Mouse (Mus musculus) kidney, embryonic 16.5 days (tissue): ENCODE measurements around the gene Sphk1. TPM values are rescaled to one million over a fixed set of nuclear protein-coding genes. Genes with fewer than 3 reads are reported as not detected.

Experiments
- ATAC-seq: fragments of 200-750 bp; cut with Nextera tagmentation; 2 replicates; pipeline ENCODE4 v1.8.0; 2017; ENCODE audit warnings: moderate TSS enrichment; ENCODE audit not compliant: low FRiP score, low TSS enrichment
- H3K27ac ChIP-seq: fragments of 300-500 bp; sonication (generic); 2 replicates; pipeline ENCODE4 v1.5.1; 2014; ENCODE audit warnings: low read length
- H3K27me3 ChIP-seq: fragments of 300-500 bp; sonication (generic); 2 replicates; pipeline ENCODE4 v1.6.1; 2014; ENCODE audit warnings: low read length, control low read depth, mixed read lengths; ENCODE audit not compliant: insufficient read depth
- H3K36me3 ChIP-seq: fragments of 300-500 bp; sonication (generic); 2 replicates; pipeline ENCODE4 v1.6.1; 2014; ENCODE audit warnings: low read length, control low read depth, mixed read lengths; ENCODE audit not compliant: insufficient read depth
- H3K4me1 ChIP-seq: fragments of 300-500 bp; sonication (generic); 2 replicates; pipeline ENCODE4 v1.6.1; 2014; ENCODE audit warnings: low read length, control low read depth, mixed read lengths; ENCODE audit not compliant: insufficient read depth
- H3K4me2 ChIP-seq: fragments of 300-500 bp; sonication (generic); replicated peaks from 2 replicates; pipeline ENCODE4 v1.6.1; 2014; ENCODE audit warnings: low read depth, low read length
- H3K4me3 ChIP-seq: fragments of 300-500 bp; sonication (generic); 2 replicates; pipeline ENCODE4 v1.5.1; 2014; ENCODE audit warnings: mild to moderate bottlenecking, low read length
- H3K9ac ChIP-seq: fragments of 300-500 bp; sonication (generic); replicated peaks from 2 replicates; pipeline ENCODE4 v1.6.1; 2014; ENCODE audit warnings: low read length
- H3K9me3 ChIP-seq: fragments of 300-500 bp; sonication (generic); 2 replicates; pipeline ENCODE4 v1.6.1; 2016; ENCODE audit warnings: low read length, control low read depth
- WGBS: fragments of 180-500 bp; shearing (Covaris S2); extraction: QIAGEN DNeasy Blood & Tissue Kit; methylation state at CpG from one replicate; pipeline ENCODE4 v1.1.7; 2014; 5-methylcytosine and 5-hydroxymethylcytosine counted together
- polyA plus RNA-seq: library from polyadenylated mRNA; unstranded; fragments of >200 nt; fragmentation: Nextera tagmentation; extraction: Ambion mirVana; gene quantifications from 2 replicates; pipeline ENCODE4 v1.2.1, GENCODE M21; 2015

Sphk1 gene
- 5.8 and 5.9 TPM in 2 replicates for polyA plus RNA-seq

GRCm38 (mm10) chr11:116530187-116531147 lies at the start of gene Sphk1:
Gene Sphk1 (plus strand): TSS chr11:116530925.
- Histone ChIP-seq H3K36me3 (no peaks in the 10 kb centered on the region), H3K27ac (no peak within 1 kb of the TSS), H3K9me3 (no peaks in the 10 kb centered on the region), H3K4me1 (peaks cover 35% of the 10 kb centered on the region), H3K4me2 (peak within 1 kb of the TSS; percentile 99), H3K27me3 (peaks cover 28% of the 10 kb centered on the region), H3K4me3 (peak within 1 kb of the TSS; percentile 59), H3K9ac (peak within 1 kb of the TSS; percentile 41; the same call in 1 of the 2 replicates)
- WGBS, result 34% methylated on average over 11 of the region's 11 CpGs
- no peak for ATAC-seq

DNA sequence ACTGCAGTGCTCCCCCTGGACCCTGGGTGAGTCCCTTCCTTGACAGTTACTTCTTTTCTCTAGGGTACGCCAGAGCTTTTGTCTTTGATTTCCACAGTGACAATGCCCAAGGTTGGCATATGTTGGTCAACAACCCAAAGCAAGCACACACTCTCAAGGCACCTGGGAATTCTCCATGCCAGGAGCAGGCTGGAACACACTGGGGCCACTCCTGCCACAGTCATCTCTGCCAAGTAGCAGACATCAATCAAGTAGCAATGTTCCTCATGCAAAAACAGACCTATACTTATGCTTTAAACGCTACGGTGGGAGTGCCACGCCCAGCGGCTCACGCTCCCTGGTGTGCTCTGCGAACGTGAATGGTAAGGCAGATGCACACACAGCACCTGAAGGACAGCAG lies 49.8 kb upstream of the Sphk1 start:
- no peak overlapping the region for H3K27ac ChIP-seq
- no peak overlapping the region for H3K9ac ChIP-seq
- no peaks in the 10 kb centered on the region for H3K9me3 ChIP-seq
- no peak overlapping the region for H3K4me3 ChIP-seq
- WGBS, result 96% methylated on average over 8 of the region's 8 CpGs
- peaks cover 87% of the 10 kb centered on the region for H3K36me3 ChIP-seq
- no peak for ATAC-seq
- no peaks in the 10 kb centered on the region for H3K27me3 ChIP-seq
- no peak overlapping the region for H3K4me2 ChIP-seq
- H3K4me1 ChIP-seq, result 0 out of 2 replicates have a peak, but pooled peaks cover 2% of the 10 kb centered on the region

- no peak for ATAC-seq
- H3K27me3 ChIP-seq, result no peaks in the 10 kb centered on the region
- no peaks in the 10 kb centered on the region for H3K9me3 ChIP-seq
- no peak overlapping the region for H3K4me3 ChIP-seq
- 80% methylated on average over 7 of the region's 7 CpGs for WGBS
- H3K4me1 ChIP-seq, result 0 out of 2 replicates have a peak, but pooled peaks cover 2% of the 10 kb centered on the region
- H3K9ac ChIP-seq, result no peak overlapping the region
- H3K27ac ChIP-seq, result no peak overlapping the region
- no peak overlapping the region for H3K4me2 ChIP-seq
- peaks cover 81% of the 10 kb centered on the region for H3K36me3 ChIP-seq
Observed at GRCm38 (mm10) chr11:116481776-116482175, 48.9 kb upstream of the Sphk1 start.

- Histone ChIP-seq H3K9ac (no peak overlapping the region), H3K27ac (no peak overlapping the region), H3K4me1 (peaks cover 10% of the 10 kb centered on the region), H3K4me2 (no peak overlapping the region), H3K4me3 (no peak overlapping the region), H3K27me3 (no peaks in the 10 kb centered on the region), H3K36me3 (peaks cover 72% of the 10 kb centered on the region), H3K9me3 (peaks cover 3% of the 10 kb centered on the region; the same call in 1 of the 2 replicates)
- WGBS, result 84% methylated on average over 8 of the region's 8 CpGs
- no peak for ATAC-seq
Observed at GRCm38 (mm10) chr11:116484261-116484660, 46.5 kb upstream of the Sphk1 start.

DNA sequence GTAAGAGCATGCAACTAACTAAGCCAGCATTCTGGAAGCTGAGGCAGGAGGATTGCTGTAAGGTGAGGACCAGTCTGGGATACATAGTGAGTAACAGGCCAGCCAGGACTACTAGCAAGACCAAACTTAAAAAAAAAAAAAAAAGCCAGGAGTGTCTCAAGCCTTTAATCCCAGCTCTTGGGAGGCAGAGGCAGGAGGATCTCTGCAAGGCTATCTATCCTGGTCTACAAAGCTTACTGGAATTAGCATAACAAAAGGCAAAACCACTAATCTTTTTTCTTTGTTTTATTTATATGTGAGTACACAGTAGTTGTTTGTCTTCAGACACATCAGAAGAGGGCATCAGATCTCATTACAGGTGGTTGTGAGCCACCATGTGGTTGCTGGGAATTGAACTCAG lies 42.5 kb upstream of the Sphk1 start:
- peaks cover 3% of the 10 kb centered on the region; the same call in 1 of the 2 replicates for H3K9me3 ChIP-seq
- H3K4me1 ChIP-seq, result peaks cover 12% of the 10 kb centered on the region
- no peak for ATAC-seq
- peaks cover 37% of the 10 kb centered on the region for H3K36me3 ChIP-seq
- H3K9ac ChIP-seq, result no peak overlapping the region
- H3K27ac ChIP-seq, result no peak overlapping the region
- H3K4me3 ChIP-seq, result no peak overlapping the region
- no peak overlapping the region for H3K4me2 ChIP-seq
- no peaks in the 10 kb centered on the region for H3K27me3 ChIP-seq

DNA sequence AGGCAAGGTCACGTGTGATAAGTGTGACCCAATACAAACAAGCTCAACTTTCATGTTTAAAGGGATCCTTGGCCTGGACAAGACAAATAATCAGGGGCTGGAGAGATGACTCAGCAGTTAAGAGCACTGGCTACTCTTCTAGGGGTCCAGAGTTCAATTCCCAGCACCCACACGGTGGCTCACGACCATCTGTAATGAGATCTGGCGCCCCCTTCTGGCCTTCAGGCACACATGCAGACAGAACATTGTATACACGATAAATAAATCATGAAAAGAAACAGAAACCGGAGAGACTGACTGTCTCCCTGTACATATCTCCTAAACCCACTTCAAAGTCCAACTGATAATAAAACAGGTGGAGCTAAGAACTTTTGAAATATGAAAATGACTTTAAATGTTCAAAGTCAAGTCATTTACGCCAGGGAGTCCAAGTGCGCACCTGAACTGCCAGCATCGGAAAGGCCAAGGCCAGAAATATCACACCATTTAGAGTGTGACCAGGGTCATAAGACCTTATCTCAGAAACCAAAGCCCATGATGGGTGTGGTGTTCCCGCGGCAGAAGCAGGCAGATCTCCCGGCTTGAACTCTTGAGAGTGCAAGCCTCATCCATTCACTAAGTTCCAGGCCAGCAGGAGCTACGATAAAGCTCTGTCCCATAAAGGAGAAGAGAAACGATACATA lies 41.9 kb upstream of the Sphk1 start:
- no peak overlapping the region for H3K27ac ChIP-seq
- peak overlapping the region; percentile 92 for H3K4me3 ChIP-seq
- WGBS, result 77% methylated on average over 14 of the region's 14 CpGs
- H3K36me3 ChIP-seq, result peaks cover 33% of the 10 kb centered on the region
- H3K9me3 ChIP-seq, result peaks cover 3% of the 10 kb centered on the region; the same call in 1 of the 2 replicates
- no peaks in the 10 kb centered on the region for H3K27me3 ChIP-seq
- no peak for ATAC-seq
- peak overlapping the region; percentile 90 for H3K9ac ChIP-seq
- H3K4me1 ChIP-seq, result peaks cover 16% of the 10 kb centered on the region
- peak overlapping the region; percentile 75 for H3K4me2 ChIP-seq

DNA sequence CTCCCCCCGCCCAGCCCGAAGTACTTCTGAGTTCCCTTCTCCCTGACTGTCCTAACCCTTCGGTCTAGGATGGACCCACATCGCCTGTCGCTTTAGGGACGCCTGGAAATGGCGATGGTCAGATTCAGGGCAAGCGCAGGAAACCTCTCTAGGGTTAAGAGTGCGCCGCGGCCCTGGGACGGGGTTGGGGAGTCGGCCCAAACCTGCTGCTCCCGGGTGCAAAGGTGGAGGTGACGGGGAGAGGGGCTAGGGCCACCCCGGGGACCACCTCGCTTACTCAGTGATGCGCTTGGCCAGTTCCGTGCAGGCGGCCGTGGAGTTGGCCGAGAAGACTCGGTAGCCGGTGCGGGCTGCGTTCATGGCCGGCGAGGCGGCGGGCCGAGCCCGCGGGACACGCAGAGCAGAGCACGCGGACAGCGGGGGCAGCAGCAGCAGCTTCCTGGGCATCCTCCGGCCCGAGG lies 40.9 kb upstream of the Sphk1 start:
- peak; percentile 59 for ATAC-seq
- under 1% methylated on average over 39 of the region's 39 CpGs for WGBS
- Histone ChIP-seq H3K27ac (peak overlapping the region; percentile 95), H3K36me3 (peaks cover 26% of the 10 kb centered on the region), H3K4me1 (peaks cover 17% of the 10 kb centered on the region), H3K9me3 (peaks cover 3% of the 10 kb centered on the region; the same call in 1 of the 2 replicates), H3K4me3 (peak overlapping the region; percentile 92), H3K9ac (peak overlapping the region; percentile 90), H3K4me2 (peak overlapping the region; percentile 75), H3K27me3 (no peaks in the 10 kb centered on the region)

DNA sequence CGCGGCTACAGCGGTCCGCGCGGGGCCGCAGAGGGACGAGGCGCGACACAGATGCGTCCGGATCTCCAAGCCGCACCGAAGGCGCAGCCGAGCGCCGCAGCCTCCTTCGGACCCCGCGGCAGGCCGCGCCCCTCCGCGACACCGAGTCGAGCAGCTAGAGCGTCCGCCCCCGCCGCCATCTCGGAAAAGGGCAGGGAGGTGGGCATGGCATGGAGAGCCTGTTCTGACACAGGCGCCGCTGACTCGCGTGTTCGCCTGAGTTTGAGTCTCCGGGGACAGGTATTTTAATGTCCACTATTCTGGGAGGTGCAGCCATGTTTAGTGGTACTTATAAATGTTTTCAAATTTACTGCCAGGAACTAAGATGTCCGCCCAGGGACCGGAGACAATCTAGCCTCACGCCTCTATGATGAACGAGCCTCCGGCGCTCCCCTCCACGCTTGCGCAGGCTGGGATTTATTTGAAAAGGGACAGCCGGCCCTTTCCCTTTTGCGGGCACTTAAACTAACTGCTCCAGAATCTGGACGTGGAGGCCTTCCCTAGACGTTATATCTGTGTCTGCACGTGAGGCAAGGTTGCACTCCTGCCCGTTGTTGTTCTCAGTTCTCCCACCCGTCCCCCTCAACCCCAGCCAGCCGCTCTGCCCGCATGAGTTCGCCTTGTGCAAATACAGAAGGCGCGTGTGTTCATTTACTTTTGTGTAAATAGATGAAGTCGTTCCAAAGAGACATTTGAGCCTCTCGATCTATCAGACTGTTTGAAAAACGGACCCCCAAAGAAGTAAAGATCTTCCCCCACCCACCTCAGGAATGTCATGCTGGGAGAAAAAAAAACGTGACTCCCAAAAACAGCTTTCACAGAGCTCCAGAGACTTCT lies 40.3 kb upstream of the Sphk1 start:
- under 1% methylated on average over 62 of the region's 62 CpGs for WGBS
- H3K36me3 ChIP-seq, result peaks cover 19% of the 10 kb centered on the region
- H3K4me3 ChIP-seq, result peak overlapping the region; percentile 92
- H3K27me3 ChIP-seq, result no peaks in the 10 kb centered on the region
- peak; percentile 90 for ATAC-seq
- H3K9ac ChIP-seq, result peak overlapping the region; percentile 90
- peaks cover 17% of the 10 kb centered on the region for H3K4me1 ChIP-seq
- H3K4me2 ChIP-seq, result peak overlapping the region; percentile 75
- peak overlapping the region; percentile 95 for H3K27ac ChIP-seq
- H3K9me3 ChIP-seq, result peaks cover 3% of the 10 kb centered on the region; the same call in 1 of the 2 replicates

GRCm38 (mm10) chr11:116491338-116491737 lies 39.4 kb upstream of the Sphk1 start:
- 74% methylated on average over 6 of the region's 6 CpGs for WGBS
- Histone ChIP-seq H3K36me3 (peaks cover 13% of the 10 kb centered on the region), H3K4me1 (peaks cover 17% of the 10 kb centered on the region), H3K27me3 (no peaks in the 10 kb centered on the region), H3K9me3 (peaks cover 3% of the 10 kb centered on the region; the same call in 1 of the 2 replicates), H3K4me2 (peak overlapping the region; percentile 75), H3K4me3 (no peak overlapping the region; the same call in 1 of the 2 replicates), H3K27ac (no peak overlapping the region), H3K9ac (no peak overlapping the region)
- no peak for ATAC-seq
